Mouse (Mus musculus): ENCODE measurements around the gene Rpl19. TPM values are rescaled to one million over a fixed set of nuclear protein-coding genes. Genes with fewer than 3 reads are reported as not detected.

Gene Rpl19
- polyA plus RNA-seq, 1 experiment from 2014 or later = 709 TPM

DNA sequence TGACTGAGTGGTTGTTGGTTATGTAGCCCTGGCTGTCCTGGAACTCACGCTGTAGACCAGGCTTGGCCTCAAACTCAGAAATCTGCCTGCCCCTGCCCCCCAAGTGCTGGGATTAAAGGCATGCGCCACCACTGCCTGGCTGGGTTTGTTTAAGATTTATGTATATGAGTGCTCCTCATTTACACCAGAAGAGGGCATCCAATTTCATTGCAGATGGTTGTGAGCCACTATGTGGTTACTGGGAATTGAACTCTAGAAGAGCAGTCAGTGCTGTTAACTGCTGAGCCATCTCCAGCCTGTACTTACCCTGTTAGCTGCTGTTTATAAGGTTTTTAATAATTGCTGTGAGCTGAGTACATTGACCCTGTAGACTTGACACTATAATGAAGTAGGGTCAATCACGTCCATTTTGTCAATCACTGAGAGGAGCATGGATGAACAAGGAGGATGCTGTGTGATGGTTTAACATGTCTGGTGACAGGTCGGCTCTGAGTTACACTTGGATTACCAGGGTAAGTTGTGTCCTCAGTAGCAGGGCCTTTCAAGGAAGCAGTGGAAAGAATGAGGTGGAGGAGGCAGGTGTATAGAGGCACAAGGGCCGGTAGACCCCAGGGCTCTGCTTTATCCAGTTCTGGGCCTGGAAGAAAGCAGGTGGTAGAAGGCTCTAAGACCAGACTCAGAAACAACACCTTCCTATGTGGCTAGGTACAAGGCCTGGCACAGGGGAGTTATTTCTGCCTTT is 4.4 kb downstream of the Rpl19 start:
- no peak overlapping the region for H3K9ac ChIP-seq
- H3K27me3 ChIP-seq (replicated peaks) = no peaks in the 10 kb centered on the region
- peaks cover 33% of the 10 kb centered on the region for H3K36me3 ChIP-seq
- 52% methylated on average over 5 of the region's 5 CpGs for WGBS
- no peak overlapping the region for H3K4me2 ChIP-seq (replicated peaks)
- peaks cover 18% of the 10 kb centered on the region for H3K4me1 ChIP-seq
- ATAC-seq (ENCODE audit: low FRiP score, low read depth) = no peak
- no peak overlapping the region for H3K4me3 ChIP-seq
- no peak overlapping the region for H3K27ac ChIP-seq
- no peaks in the 10 kb centered on the region for H3K9me3 ChIP-seq

DNA sequence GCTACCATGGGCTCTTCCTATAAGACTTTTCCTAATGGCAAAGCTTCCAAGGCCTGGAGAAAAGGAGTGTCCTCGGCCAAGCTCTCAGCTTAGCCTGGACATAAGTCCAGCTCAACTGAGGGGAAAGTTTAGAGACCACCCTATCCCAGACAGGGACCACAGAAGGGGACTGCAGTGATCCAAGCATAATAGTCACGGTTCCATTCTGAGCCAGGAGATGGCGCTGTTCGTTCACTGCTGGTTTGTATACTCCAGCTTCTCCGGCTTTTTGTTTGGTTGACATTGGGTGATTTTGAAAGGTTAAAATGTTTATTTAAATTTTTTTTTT is 4.9 kb downstream of the Rpl19 start:
- Histone ChIP-seq H3K4me3 (no peak overlapping the region), H3K36me3 (peaks cover 33% of the 10 kb centered on the region), H3K4me2 (replicated peaks) (no peak overlapping the region), H3K4me1 (peaks cover 20% of the 10 kb centered on the region), H3K27me3 (replicated peaks) (0 out of 2 replicates have a peak, but pooled peaks cover under 1% of the 10 kb centered on the region), H3K27ac (no peak overlapping the region), H3K9me3 (no peaks in the 10 kb centered on the region), H3K9ac (no peak overlapping the region)
- WGBS = 7% methylated on average over 5 of the region's 5 CpGs
- no peak for ATAC-seq (ENCODE audit: low FRiP score, low read depth)

DNA sequence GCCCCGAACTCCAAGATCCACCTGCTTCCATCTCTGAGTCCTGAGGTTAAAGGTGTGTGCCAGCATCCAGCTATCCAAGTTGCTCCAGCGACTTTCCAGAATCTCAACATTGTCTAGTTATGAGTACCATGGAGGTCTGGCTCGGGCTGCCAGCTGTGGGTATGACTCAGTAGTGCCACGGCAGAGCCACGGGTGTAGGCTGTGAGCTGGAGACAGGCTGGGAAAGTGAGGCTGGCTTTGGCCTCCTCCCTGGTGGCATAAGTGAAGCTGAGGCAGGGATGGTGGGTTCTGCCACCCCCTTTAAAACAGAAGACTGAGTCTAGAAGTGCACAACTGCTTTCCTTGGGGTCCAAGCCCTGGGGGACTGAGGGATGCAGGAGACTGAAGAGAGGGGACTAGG is 7.6 kb downstream of the Rpl19 start:
- peaks cover 23% of the 10 kb centered on the region for H3K36me3 ChIP-seq
- no peak overlapping the region for H3K27ac ChIP-seq
- ATAC-seq (ENCODE audit: low FRiP score, low read depth) = no peak
- peaks cover 13% of the 10 kb centered on the region; the same call in 1 of the 2 replicates for H3K27me3 ChIP-seq (replicated peaks)
- H3K4me1 ChIP-seq = peaks cover 20% of the 10 kb centered on the region
- no peak overlapping the region for H3K4me2 ChIP-seq (replicated peaks)
- H3K9ac ChIP-seq = no peak overlapping the region
- WGBS = 84% methylated on average over 5 of the region's 5 CpGs
- no peak overlapping the region for H3K4me3 ChIP-seq
- no peaks in the 10 kb centered on the region for H3K9me3 ChIP-seq

DNA sequence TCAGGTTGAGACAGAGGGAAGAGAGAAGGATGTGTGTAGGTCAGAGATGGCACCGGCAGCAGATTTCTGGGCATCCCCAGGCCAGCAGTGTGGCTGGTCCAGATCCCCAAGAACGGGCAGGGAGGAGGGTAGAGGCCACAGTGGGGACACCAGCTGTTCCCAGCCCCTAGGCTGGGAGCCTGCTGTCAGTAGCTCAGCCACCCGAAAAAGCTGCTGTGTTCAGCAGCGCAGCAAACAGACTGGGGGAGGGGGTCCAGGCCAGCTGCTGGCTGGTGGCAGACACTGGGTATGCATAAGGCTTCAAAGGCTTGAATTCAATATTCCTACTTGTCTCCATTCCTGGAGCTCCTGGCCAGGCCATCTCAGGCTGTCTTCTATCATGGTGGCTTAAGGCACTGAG is 8.3 kb downstream of the Rpl19 start:
- Histone ChIP-seq H3K4me1 (peaks cover 20% of the 10 kb centered on the region), H3K9ac (no peak overlapping the region), H3K27me3 (replicated peaks) (peaks cover 13% of the 10 kb centered on the region; the same call in 1 of the 2 replicates), H3K36me3 (peaks cover 16% of the 10 kb centered on the region), H3K4me3 (no peak overlapping the region), H3K4me2 (replicated peaks) (0 out of 2 replicates have a peak overlapping the region, but pooled peaks have one; percentile 23), H3K27ac (no peak overlapping the region), H3K9me3 (no peaks in the 10 kb centered on the region)
- WGBS = 14% methylated on average over 4 of the region's 4 CpGs
- ATAC-seq (ENCODE audit: low FRiP score, low read depth) = peak; percentile 23; the same call in 1 of the 2 replicates

DNA sequence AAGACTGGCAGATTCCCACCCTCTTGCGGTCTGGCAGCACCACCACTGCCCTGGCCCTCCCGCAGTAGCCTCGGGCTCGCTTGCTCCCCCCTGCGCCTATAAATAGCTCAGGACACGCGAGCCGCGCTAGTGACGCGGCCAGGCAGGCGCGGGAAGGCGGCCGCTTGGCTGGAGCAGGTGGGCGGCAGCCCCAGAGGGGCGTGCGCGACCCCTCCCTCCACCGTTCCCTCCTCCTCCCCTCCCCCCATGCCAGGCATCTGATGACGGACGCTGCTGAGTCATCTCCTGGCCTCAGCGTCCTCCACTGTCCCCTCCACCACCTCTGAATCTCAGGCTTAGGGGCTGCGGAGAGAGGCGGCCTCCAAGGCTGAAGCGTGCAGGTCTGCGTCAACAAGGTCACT is 9.5 kb downstream of the Rpl19 start:
- Histone ChIP-seq H3K4me1 (peaks cover 20% of the 10 kb centered on the region), H3K36me3 (peaks cover 11% of the 10 kb centered on the region), H3K9me3 (no peaks in the 10 kb centered on the region), H3K27me3 (replicated peaks) (peaks cover 13% of the 10 kb centered on the region; the same call in 1 of the 2 replicates), H3K27ac (no peak overlapping the region), H3K4me2 (replicated peaks) (peak overlapping the region; percentile 77), H3K9ac (peak overlapping the region; percentile 44), H3K4me3 (peak overlapping the region; percentile 27)
- ATAC-seq (ENCODE audit: low FRiP score, low read depth) = peak; percentile 67
- WGBS = under 1% methylated on average over 27 of the region's 27 CpGs

DNA sequence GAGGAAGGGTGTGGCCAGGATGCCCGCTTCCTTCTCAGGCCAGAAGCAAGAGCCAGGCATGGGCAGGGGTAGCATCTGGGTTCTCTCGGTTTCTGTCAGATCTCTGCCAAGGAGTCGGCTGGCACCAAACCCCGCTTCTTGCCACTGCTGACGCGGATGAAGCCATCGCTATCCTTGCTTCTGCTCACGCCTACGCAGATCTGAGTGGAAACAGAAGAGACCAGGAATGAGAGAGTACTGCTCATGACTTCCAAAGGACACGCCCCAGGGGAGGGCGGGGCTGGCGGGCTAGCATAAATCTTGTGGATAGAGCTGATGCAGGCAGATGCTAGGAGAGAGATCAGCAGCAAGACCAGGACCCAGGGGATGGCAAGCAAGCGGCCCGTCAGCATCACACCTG is 11.4 kb downstream of the Rpl19 start:
- Histone ChIP-seq H3K4me2 (replicated peaks) (no peak overlapping the region), H3K9me3 (no peaks in the 10 kb centered on the region), H3K27ac (no peak overlapping the region), H3K36me3 (peaks cover 13% of the 10 kb centered on the region; the same call in 1 of the 2 replicates), H3K9ac (no peak overlapping the region), H3K4me1 (peaks cover 20% of the 10 kb centered on the region), H3K27me3 (replicated peaks) (peaks cover 13% of the 10 kb centered on the region; the same call in 1 of the 2 replicates), H3K4me3 (no peak overlapping the region)
- no peak for ATAC-seq (ENCODE audit: low FRiP score, low read depth)
- 68% methylated on average over 14 of the region's 14 CpGs for WGBS

DNA sequence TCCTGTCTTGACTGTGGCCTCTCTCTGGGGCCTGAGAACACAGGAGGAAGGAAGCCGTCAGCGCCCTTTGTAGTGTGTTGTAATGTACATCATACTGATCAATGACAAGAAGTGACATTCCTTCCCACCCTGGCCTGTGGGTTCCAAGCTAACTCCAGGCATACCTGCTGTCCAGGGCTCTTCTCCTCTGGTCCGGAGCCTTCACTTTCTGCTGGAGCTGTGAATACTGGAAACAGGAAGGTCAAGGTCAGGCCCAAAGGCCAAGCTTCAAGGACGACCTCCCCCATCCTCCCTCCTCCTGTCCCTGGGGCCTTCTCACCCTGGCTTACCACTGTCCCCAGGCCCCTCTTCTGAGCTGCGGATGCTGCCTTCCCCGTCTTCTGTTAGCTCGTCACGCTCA is 14.5 kb downstream of the Rpl19 start:
- no peak overlapping the region for H3K4me2 ChIP-seq (replicated peaks)
- no peak overlapping the region for H3K27ac ChIP-seq
- WGBS = 74% methylated on average over 8 of the region's 8 CpGs
- no peak overlapping the region for H3K9ac ChIP-seq
- H3K4me3 ChIP-seq = no peak overlapping the region
- H3K27me3 ChIP-seq (replicated peaks) = peaks cover 13% of the 10 kb centered on the region; the same call in 1 of the 2 replicates
- H3K4me1 ChIP-seq = peaks cover 7% of the 10 kb centered on the region
- H3K9me3 ChIP-seq = no peaks in the 10 kb centered on the region
- H3K36me3 ChIP-seq = peaks cover 13% of the 10 kb centered on the region; the same call in 1 of the 2 replicates
- ATAC-seq (ENCODE audit: low FRiP score, low read depth) = no peak

DNA sequence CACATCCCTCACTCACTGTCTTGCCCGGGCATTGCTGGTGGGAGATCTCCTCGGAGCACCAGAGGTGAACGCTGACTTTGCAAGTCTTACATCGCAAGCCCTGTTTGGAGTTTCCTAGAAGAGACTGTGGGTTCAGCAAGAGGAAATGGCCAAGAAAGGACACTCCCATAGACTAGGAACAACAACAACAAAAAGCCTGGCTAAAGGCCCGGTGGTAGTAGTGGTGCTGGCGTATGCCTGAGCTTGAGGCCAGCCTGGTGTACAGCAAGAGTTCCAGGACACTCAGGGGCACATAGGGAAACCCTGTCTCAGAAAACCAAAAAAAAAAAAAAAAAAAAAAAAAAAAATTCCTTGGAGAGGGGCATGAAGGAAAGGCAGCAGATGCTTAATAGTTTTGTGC is 16.2 kb downstream of the Rpl19 start:
- ATAC-seq (ENCODE audit: low FRiP score, low read depth) = no peak
- Histone ChIP-seq H3K4me1 (no peaks in the 10 kb centered on the region), H3K9me3 (no peaks in the 10 kb centered on the region), H3K4me3 (no peak overlapping the region), H3K36me3 (peaks cover 13% of the 10 kb centered on the region; the same call in 1 of the 2 replicates), H3K9ac (no peak overlapping the region), H3K4me2 (replicated peaks) (no peak overlapping the region), H3K27ac (no peak overlapping the region), H3K27me3 (replicated peaks) (0 out of 2 replicates have a peak, but pooled peaks cover 5% of the 10 kb centered on the region)
- WGBS = 86% methylated on average over 6 of the region's 6 CpGs

DNA sequence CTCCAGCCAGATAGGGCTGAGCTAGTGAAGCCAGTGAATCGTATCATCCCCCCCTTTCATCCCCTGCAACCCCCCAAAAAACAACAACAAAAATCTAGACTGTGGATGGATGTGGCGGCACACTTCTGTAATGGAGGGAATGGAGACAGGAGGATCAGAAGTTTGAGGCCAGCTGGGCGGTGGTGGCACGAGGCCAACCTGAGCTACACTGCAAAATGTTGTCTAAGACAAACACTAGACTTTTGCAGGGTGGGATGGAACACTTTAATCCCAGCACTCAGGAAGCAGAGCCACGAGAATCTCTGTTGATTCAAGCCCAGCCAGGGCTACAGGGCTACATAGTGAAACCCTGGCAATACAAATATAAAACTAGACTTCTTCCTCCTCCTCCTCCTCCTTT is 17.6 kb downstream of the Rpl19 start:
- Histone ChIP-seq H3K4me3 (no peak overlapping the region), H3K9me3 (no peaks in the 10 kb centered on the region), H3K36me3 (peaks cover 13% of the 10 kb centered on the region; the same call in 1 of the 2 replicates), H3K27ac (no peak overlapping the region), H3K27me3 (replicated peaks) (no peaks in the 10 kb centered on the region), H3K4me1 (no peaks in the 10 kb centered on the region), H3K9ac (0 out of 2 replicates have a peak overlapping the region, but pooled peaks have one; percentile 8), H3K4me2 (replicated peaks) (no peak overlapping the region)
- 85% methylated on average over 5 of the region's 5 CpGs for WGBS
- ATAC-seq (ENCODE audit: low FRiP score, low read depth) = no peak

DNA sequence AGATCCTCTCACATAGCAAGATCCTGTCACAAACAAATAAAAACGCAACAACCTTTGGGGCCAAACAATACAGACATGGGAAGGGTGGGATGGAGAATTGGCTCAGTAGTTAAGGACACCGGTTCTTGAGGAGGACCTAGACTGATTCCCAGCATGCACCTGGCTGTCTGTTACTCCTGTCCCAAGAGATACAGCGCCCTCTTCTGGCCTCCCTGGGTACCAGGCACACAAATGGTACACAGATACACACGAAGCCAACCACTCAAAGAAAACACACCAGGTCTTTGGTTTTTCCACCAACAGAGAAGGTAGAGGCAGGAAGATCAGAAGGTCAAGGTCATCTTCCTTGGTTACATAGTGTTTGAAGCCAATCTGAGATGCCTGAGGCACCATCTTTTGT is 19.1 kb downstream of the Rpl19 start:
- Histone ChIP-seq H3K27me3 (replicated peaks) (peaks cover 7% of the 10 kb centered on the region), H3K9ac (no peak overlapping the region), H3K4me3 (no peak overlapping the region), H3K27ac (no peak overlapping the region), H3K4me1 (peaks cover 3% of the 10 kb centered on the region; the same call in 1 of the 2 replicates), H3K4me2 (replicated peaks) (no peak overlapping the region), H3K9me3 (no peaks in the 10 kb centered on the region), H3K36me3 (peaks cover 7% of the 10 kb centered on the region; the same call in 1 of the 2 replicates)
- ATAC-seq (ENCODE audit: low FRiP score, low read depth) = no peak
- WGBS = 63% methylated on average over 4 of the region's 4 CpGs

DNA sequence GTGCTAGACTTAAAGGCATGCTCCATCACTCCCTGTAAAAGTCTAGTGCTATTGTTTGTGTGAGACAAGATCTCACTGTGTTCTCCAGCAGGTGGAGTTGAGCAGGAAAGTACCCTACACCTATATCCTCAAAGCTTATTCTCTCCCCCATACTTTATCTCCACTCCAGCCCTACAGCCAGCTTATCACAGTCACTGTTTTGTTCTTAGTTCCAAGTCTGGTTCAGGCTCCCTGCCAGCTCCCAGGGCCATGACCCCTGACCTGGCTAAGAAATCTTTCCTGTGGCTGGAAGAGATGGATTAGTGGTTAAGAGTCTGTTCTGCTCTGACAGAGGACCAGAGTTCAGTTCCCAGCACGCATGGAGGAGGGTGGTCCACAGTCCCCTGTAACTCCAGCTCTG is 20.0 kb downstream of the Rpl19 start:
- 67% methylated on average over 1 of the region's 1 CpGs for WGBS
- Histone ChIP-seq H3K4me3 (no peak overlapping the region), H3K27me3 (replicated peaks) (peaks cover 16% of the 10 kb centered on the region), H3K27ac (no peak overlapping the region), H3K9ac (no peak overlapping the region), H3K4me1 (peaks cover 12% of the 10 kb centered on the region), H3K9me3 (no peaks in the 10 kb centered on the region), H3K4me2 (replicated peaks) (no peak overlapping the region), H3K36me3 (peaks cover 3% of the 10 kb centered on the region; the same call in 1 of the 2 replicates)
- no peak for ATAC-seq (ENCODE audit: low FRiP score, low read depth)

DNA sequence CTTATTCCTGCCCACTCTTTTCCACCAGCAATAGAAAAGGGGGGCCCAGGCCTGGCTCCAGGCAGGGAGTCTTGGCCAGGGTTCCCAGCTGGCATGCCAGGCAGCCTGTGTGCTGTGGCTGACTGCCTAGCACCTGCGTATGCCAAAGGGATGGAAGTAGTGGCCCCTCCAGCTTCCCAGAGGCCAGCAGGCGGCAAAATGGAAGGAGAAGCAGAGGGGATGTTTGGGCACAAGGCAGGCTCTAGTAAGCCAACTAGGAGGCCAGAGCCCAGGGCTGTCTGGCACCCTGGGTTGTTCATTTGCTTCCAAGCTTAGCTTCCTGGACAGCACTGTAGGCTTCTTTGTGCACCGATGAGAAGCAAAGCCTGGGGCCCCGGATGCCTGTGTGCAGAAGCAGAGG is 21.2 kb downstream of the Rpl19 start:
- Histone ChIP-seq H3K9ac (no peak overlapping the region), H3K4me2 (replicated peaks) (no peak overlapping the region), H3K9me3 (no peaks in the 10 kb centered on the region), H3K4me1 (peaks cover 24% of the 10 kb centered on the region), H3K27ac (no peak overlapping the region), H3K36me3 (no peaks in the 10 kb centered on the region), H3K27me3 (replicated peaks) (peaks cover 28% of the 10 kb centered on the region), H3K4me3 (no peak overlapping the region)
- whole genome bisulfite sequencing = 83% methylated on average over 4 of the region's 4 CpGs
- ATAC-seq (ENCODE audit: low FRiP score, low read depth) = no peak

All from neural tube, embryonic 12.5 days (tissue).